Mouse (Mus musculus) lung, adult 2 months (tissue): ENCODE measurements around the gene Tekt3. TPM values are rescaled to one million over a fixed set of nuclear protein-coding genes. Genes with fewer than 3 reads are reported as not detected.

Experiments used
- DNase-seq: peaks from one replicate; pipeline ENCODE4 v3.0.0; 2022
- H3K4me1 ChIP-seq: fragments of 200-500 bp; 2 replicates; pipeline ENCODE4 v1.6.1; 2011; ENCODE audit warnings: low read length; ENCODE audit not compliant: control insufficient read depth, insufficient read depth
- H3K4me3 ChIP-seq: fragments of 200-500 bp; replicated peaks from 2 replicates; pipeline ENCODE3; 2011; ENCODE audit warnings: low read depth, mild to moderate bottlenecking, control low read depth, low read length; ENCODE audit errors: extremely low read depth
- CTCF ChIP-seq: fragments of 200-500 bp; IDR thresholded peaks from 2 replicates; pipeline ENCODE4 v1.5.1; 2011; ENCODE audit warnings: mild to moderate bottlenecking, low read length, control low read depth; ENCODE audit not compliant: insufficient read depth
- POLR2A ChIP-seq: fragments of 200-500 bp; IDR thresholded peaks from 2 replicates; pipeline ENCODE4 v1.6.1; 2011; ENCODE audit warnings: low read depth, mild to moderate bottlenecking, control low read depth, low read length, borderline replicate concordance; ENCODE audit errors: extremely low read depth
- WGBS: fragments of 180-500 bp; shearing (Covaris S2); methylation state at CpG from one replicate; pipeline ENCODE4 v1.1.7; 2018; 5-methylcytosine and 5-hydroxymethylcytosine counted together
- polyA plus RNA-seq: library from polyadenylated mRNA; depleted of rRNA; stranded (reverse); fragments of >200 nt; gene quantifications from 2 replicates; pipeline ENCODE4 v1.2.3, GENCODE M21; 2012; rRNA removed

Gene Tekt3
- polyA plus RNA-seq, result 0.40 and 0.43 TPM in 2 replicates

DNA sequence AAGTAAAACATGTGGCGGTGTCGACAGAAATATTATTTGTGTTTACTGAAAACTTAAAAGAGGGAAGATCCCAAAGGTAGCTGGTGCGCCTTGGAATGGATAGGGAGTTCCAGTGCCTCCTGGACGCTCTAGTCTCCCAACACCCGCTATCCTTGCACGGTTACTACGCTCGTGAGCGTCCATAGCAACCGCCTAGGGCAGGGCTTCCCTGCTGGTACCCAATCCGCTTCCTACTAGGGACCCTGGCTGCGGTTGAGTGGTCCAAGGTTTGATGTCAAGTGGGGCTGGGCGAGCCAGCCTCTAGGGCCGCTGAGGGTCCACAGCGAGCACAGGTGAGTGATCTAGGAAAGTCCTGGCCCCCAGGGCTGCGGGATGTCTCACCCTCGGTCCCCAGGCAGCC, at the start of gene Tekt3:
Gene Tekt3, plus strand, starts transcription at position 209 of the 400 bp plus-strand sequence.
- WGBS, result 22% methylated on average over 17 of the region's 17 CpGs
- TF ChIP-seq POLR2A, result no peak
- no peak for TF ChIP-seq CTCF
- Histone ChIP-seq H3K4me3 (no peak within 1 kb of the TSS), H3K4me1 (no peaks in the 10 kb centered on the region)
- DNase-seq, result peak; percentile 20

DNA sequence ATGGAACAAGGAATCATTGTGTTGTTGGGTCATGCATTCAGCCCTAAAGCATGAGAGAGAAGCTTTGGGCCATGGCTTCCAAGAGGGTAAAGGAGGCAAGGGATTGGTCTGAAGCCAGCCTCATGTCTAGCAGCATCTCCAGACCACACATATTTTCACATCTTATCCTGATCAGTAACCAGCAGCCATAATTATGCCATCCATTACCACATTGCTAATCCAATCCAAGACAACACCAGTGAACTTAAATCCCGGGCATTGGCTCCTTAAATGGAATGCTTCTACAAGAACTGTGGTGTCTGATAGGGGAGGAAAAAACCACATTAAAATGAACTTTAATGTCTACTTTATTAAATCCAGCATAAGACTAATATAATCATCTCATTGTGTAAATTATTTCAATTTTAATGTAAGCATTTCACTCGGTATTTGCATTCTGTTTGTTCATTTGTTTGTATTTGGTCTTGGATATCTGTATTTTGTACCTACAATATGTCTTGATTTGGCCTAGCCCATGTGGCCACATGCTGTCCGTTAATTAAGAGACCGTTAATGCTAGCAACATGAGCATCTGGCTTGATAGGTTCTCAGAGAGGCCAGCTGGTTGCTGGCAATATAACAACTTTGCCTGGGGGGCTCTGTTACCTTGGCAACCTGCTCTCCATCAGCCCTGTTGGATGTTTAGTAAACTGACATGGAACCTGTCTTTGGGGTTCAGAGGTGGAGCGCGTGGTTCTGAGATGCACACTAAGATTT, 43.9 kb upstream of the Tekt3 start:
- no peaks in the 10 kb centered on the region; the same call in 1 of the 2 replicates for H3K4me1 ChIP-seq
- no peak for DNase-seq
- no peak for TF ChIP-seq POLR2A
- TF ChIP-seq CTCF, result no peak
- no peak overlapping the region for H3K4me3 ChIP-seq
- WGBS, result 82% methylated on average over 6 of the region's 6 CpGs

DNA sequence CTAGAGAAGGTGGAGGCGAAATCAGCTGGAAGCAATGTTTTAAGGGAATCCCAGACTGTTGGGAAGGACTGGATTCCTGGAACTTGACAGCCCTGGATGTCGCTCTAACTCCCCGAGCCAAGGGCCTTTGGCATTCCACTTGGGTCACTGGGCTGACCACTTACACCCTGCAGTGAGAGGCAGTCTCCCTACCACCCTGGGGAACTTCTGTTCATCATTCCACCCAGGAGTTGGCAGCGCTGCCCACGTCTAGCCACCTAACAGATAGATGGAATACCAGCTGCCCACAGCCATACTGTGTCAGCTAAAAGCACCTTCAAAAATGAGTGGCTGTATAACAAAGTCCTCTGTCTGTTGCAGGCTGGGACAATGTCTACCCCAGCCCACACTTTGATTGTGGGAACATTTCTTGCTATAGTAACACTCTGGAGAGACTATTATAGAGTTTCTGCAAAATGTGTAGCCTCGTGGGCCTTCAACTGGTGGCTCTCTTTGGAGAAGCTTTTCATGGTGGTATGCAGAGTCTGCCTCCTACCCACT, 43.3 kb upstream of the Tekt3 start:
- H3K4me3 ChIP-seq, result no peak overlapping the region
- no peak for DNase-seq
- TF ChIP-seq POLR2A (no peak), CTCF (no peak)
- H3K4me1 ChIP-seq, result no peaks in the 10 kb centered on the region; the same call in 1 of the 2 replicates
- 61% methylated on average over 6 of the region's 6 CpGs for WGBS

DNA sequence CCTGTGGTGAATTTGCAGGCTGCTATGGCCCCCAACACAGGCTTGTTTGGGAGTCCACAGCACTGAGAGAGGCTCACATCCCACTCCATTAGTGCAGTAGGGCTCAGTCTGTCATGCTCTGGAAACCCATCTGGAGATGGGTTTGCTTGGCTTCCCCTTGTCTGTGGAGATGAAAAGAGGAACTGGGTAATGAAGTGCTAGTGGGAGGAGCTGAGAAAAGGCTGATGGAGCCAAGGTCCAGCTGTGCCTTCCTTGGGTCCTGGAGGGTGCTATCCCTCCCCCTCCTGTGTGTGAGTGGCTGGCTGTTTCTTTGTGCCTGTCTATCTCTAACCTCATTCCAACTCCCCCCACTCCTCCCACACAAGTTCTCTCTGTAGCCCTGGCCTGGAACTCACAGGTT, 40.8 kb upstream of the Tekt3 start:
- TF ChIP-seq POLR2A (no peak), CTCF (no peak)
- peaks cover 4% of the 10 kb centered on the region for H3K4me1 ChIP-seq
- DNase-seq, result no peak

DNA sequence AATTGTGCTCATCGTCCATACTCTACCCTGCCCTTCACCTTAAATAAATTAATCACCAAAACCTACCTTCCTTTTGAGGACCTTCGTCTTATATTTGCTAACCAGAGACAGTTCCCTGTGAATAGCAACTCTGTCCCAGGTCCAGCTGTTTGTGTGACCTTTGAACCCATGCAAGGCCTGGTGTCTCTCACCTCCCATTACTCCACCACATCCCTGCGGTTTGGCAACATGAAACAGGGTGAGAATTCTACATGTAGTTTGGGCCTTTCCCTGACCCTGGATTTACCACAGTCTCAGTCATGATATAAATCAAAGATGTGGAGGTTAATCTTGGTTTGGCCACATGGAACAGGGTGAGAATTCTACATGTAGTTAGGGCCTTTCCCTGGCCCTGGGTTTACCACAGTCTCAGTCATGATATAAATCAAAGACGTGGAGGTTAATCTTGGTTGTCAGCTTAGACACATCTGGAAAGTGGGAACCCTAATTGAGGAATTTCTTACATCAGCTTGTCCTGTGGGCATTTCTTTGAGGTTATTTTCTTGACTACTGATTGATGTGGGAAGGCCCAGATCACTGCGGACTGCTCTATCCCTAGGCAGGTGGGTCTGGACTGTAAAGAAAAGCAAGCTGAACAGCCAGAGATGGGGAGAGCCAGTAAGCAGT, 40.2 kb upstream of the Tekt3 start:
- Histone ChIP-seq H3K4me3 (no peak overlapping the region), H3K4me1 (peaks cover 9% of the 10 kb centered on the region)
- no peak for DNase-seq
- TF ChIP-seq CTCF (no peak), POLR2A (no peak)
- WGBS, result 71% methylated on average over 5 of the region's 5 CpGs

More for the DNA sequence above, 40.8 kb upstream of the Tekt3 start:
- H3K4me3 ChIP-seq, result no peak overlapping the region

DNA sequence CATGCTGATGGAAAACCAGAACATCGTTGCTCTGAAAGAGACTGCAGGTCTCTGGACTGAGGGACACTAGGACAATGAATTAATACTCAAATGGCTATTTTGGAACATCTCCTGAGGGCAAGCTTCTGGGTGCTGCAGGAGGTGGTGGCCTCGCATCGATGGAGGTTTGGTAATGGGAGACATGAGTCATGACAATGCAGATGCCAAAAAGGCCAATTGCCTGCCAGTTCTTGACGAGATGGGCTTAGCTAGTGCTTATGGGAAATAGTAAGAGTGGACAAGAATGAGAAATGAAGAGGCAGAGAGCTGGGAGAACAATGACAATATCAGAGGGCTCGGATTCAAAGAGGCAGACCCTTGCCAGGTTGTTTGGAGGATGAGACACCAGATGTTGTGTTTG, 38.0 kb upstream of the Tekt3 start:
- Histone ChIP-seq H3K4me1 (peaks cover 23% of the 10 kb centered on the region), H3K4me3 (no peak overlapping the region)
- TF ChIP-seq POLR2A (no peak), CTCF (no peak)
- no peak for DNase-seq
- 55% methylated on average over 5 of the region's 5 CpGs for WGBS

DNA sequence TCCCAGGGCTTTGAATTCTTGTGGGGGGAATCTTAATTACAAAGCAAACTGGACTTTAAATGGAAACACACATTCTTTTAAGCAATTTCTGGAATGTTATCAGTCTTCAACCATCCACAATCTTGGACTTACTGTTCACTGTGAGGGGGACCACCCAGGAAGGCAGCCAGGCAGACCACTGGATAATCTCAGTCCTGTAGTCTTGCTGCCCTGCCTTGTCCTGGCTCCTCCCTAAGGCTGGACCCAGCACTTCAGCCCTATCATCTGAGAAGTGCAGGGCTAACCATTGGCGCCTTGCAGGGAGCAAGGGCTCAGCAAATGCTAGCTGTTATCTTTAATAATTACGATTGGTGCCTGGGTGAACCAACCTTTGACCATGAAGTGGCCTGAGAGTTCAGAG, 37.3 kb upstream of the Tekt3 start:
- TF ChIP-seq CTCF (no peak), POLR2A (no peak)
- no peak for DNase-seq
- Histone ChIP-seq H3K4me1 (peaks cover 23% of the 10 kb centered on the region), H3K4me3 (no peak overlapping the region)
- WGBS, result 62% methylated on average over 2 of the region's 2 CpGs

DNA sequence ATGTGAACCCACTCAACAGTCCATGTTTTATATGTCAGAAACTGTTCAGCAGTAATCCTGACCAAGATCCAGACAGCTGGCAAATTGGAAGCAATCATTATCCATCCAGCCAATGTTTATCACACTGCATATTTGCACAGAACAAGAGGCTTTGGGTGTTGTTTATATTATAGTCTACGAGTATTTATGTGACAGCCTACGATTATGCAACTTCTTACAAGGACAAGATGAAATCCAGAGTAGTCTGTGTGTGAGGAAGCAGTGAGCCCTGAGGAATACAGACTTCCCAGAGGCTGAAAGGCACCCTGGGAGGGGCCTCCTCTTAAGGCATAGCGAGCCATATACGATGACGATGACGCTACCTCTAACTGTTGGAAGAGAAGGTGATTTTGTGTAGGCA, 36.0 kb upstream of the Tekt3 start:
- H3K4me3 ChIP-seq, result no peak overlapping the region
- WGBS, result 47% methylated on average over 6 of the region's 6 CpGs
- TF ChIP-seq POLR2A, result no peak
- no peak for TF ChIP-seq CTCF
- peaks cover 28% of the 10 kb centered on the region for H3K4me1 ChIP-seq
- no peak for DNase-seq

DNA sequence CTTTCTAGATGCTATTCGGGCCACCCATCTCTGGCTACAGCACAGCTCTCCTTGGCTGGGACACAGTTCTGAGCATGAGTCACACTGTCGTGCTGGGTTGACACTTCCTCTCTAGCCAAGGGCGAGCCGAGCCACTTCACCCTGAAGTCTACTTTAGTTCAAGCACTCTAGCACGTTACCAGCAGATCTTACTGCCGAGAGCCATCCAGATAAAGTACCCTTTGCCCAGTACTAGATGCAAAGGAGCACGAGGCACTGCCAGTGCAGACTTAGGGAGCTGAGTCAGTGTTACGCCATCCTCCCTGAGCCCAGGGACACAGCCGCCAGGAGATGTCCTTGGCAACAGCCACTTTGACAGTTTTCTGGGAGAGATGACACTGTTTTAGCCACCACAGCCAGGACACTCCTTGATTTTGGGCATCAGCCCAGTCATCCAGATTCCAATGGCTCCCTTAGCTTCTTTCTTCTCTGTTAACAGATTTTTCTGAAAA, 34.8 kb upstream of the Tekt3 start:
- WGBS, result 33% methylated on average over 9 of the region's 9 CpGs
- Histone ChIP-seq H3K4me1 (peaks cover 28% of the 10 kb centered on the region), H3K4me3 (no peak overlapping the region)
- peak; percentile 79 for DNase-seq
- TF ChIP-seq CTCF, result no peak
- TF ChIP-seq POLR2A, result no peak
